Mouse (Mus musculus): ENCODE measurements around the gene Arl2bp. TPM values are rescaled to one million over a fixed set of nuclear protein-coding genes. Genes with fewer than 3 reads are reported as not detected.

The Arl2bp gene
- 250 TPM for polyA plus RNA-seq (2017; shearing (Covaris generic))

DNA sequence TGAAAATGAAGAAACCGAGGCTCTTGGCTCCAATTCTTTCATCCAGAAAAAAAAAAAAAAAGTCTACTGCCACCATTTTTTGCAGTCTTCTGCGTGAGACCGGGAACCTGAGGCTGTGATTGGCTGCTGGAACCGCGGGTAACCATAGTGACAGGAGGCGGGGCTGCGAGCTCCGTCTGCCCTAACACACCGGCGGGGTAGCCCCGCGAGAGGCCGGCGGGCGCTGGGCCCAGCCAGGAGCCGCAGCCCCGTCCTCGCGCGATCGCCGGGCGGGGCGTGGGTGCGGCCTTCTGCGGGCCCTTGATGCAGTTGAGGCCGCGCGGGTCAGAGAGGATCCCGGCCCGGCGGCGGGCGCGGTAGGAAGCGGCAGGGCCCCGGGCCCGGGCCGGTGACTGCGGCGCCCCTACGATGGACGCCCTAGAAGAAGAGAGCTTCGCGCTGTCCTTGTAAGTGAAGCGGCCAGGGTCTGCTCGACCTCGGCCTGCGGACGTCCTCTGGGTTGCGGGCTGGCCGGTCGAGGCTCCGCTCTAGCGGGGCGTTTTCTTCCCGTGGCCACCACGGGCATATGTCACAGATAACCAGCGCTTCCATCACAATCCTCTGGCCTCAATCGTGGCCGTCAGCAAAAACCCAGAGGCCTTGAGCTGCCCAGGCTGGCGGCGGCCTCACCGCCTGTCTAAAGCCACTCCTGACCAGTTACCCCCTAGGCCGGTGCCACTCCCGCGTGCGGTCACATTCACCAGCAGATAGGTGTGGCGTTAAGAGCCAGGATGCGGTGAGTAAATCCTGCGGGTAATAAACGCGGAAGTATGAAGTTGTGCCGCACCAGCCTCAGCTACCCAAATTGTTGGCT lies at the start of gene Arl2bp:
Gene Arl2bp, plus strand, starts transcription at position 145 of the 853 bp plus-strand sequence.

DNA sequence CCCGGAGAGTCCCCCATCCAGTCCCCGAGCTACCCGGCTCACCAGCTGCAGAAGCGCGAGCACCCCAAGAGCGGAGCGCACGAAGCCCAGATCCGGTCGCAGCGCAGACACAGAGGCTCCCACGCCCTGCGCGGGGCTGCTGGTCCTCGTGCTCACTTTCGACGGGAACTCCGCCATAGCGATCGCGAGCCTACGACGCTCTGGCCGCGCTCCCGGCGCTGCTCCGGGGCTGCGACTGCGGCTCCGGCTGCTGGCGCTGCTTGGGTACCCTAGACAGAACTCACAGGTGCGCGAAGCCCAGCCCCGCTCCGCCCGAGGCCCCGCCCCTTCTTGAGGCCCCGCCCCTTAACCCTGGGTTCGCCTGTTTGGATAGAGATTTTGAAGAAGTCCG lies 29.6 kb downstream of the Arl2bp start, which contains the start of gene Pllp:
Gene Pllp, minus strand, starts transcription at position 285 of the 391 bp plus-strand sequence.

Other genes with a start within 250 kb of the Arl2bp start
- 163 TPM for gene Nlrc5, start 232.2 kb upstream of the Arl2bp start, polyA plus RNA-seq (2017; shearing (Covaris generic))
- gene Cpne2, start 133.6 kb upstream of the Arl2bp start, polyA plus RNA-seq (2017; shearing (Covaris generic)): 2.2 TPM
- 49.4 TPM for gene Rspry1, start 64.7 kb upstream of the Arl2bp start, polyA plus RNA-seq (2017; shearing (Covaris generic))
- gene Fam192a, start 64.6 kb upstream of the Arl2bp start, polyA plus RNA-seq (2017; shearing (Covaris generic)): 63.3 TPM
- 0.30 TPM for gene Pllp, start 29.7 kb downstream of the Arl2bp start, polyA plus RNA-seq (2017; shearing (Covaris generic))
- not detected for gene Ccl22, start 79.0 kb downstream of the Arl2bp start, polyA plus RNA-seq (2017; shearing (Covaris generic))
- gene Cx3cl1, start 105.4 kb downstream of the Arl2bp start, polyA plus RNA-seq (2017; shearing (Covaris generic)): not detected
- not detected for gene Ccl17, start 143.9 kb downstream of the Arl2bp start, polyA plus RNA-seq (2017; shearing (Covaris generic))
- gene Coq9, start 171.7 kb downstream of the Arl2bp start, polyA plus RNA-seq (2017; shearing (Covaris generic)): 44.9 TPM
- gene Ciapin1, start 171.8 kb downstream of the Arl2bp start, polyA plus RNA-seq (2017; shearing (Covaris generic)): 86.0 TPM
- 88.2 TPM for gene Polr2c, start 190.8 kb downstream of the Arl2bp start, polyA plus RNA-seq (2017; shearing (Covaris generic))
- 1.6 TPM for gene Dok4, start 209.7 kb downstream of the Arl2bp start, polyA plus RNA-seq (2017; shearing (Covaris generic))